Mouse (Mus musculus) large intestine, adult 2 months (tissue): ENCODE results near the gene Lat2. TPM values are rescaled to one million over a fixed set of nuclear protein-coding genes. Genes with fewer than 3 reads are reported as not detected.

ENCODE experiments used
- polyA plus RNA-seq: library from polyadenylated mRNA; depleted of rRNA; stranded (reverse); fragments of >200 nt; gene quantifications from 2 replicates; pipeline ENCODE4 v1.2.3, GENCODE M21; 2012; rRNA removed

The Lat2 gene
- polyA plus RNA-seq, 1 experiment: 12.9 TPM

Other genes starting within 250 kb of the Lat2 start
- gene Gtf2ird1, start 158.3 kb downstream of the Lat2 start, polyA plus RNA-seq: 52.5 and 57.9 TPM in 2 replicates
- 34.0 and 42.1 TPM in 2 replicates for gene Clip2, start 62.6 kb downstream of the Lat2 start, polyA plus RNA-seq
- 1.4 and 2.9 TPM in 2 replicates for gene Syna, start 54.9 kb downstream of the Lat2 start, polyA plus RNA-seq
- 74.4 and 77.1 TPM in 2 replicates for gene Rfc2, start 33.7 kb downstream of the Lat2 start, polyA plus RNA-seq
- gene Eif4h, start 24.5 kb upstream of the Lat2 start, polyA plus RNA-seq: 246 and 261 TPM in 2 replicates
- gene Limk1, start 73.6 kb upstream of the Lat2 start, polyA plus RNA-seq: 5.4 and 7.1 TPM in 2 replicates
- 25.6 and 28.5 TPM in 2 replicates for gene Eln, start 132.3 kb upstream of the Lat2 start, polyA plus RNA-seq